Mouse (Mus musculus): ENCODE measurements around the gene Ptch1.

Gene Ptch1

GRCm38 (mm10) chr13:63573256-63573835 is at the start of gene Ptch1:
Gene Ptch1, minus strand, starts transcription at chr13:63573598.
- peak; percentile 41 for DNase-seq (ENCODE audit: low read depth)

GRCm38 (mm10) chr13:63621301-63621700 is 47.9 kb upstream of the Ptch1 start:
- no peak for DNase-seq (ENCODE audit: low read depth)

- no peak for DNase-seq (ENCODE audit: low read depth)
These were observed 39.8 kb upstream of the Ptch1 start for GRCm38 (mm10) chr13:63613201-63613600.

- DNase-seq (ENCODE audit: low read depth): no peak
These were observed 36.3 kb upstream of the Ptch1 start for GRCm38 (mm10) chr13:63609734-63610133.

GRCm38 (mm10) chr13:63597593-63597992 is 24.2 kb upstream of the Ptch1 start:
- DNase-seq (ENCODE audit: low read depth): no peak

- no peak for DNase-seq (ENCODE audit: low read depth)
These were observed 22.5 kb upstream of the Ptch1 start for GRCm38 (mm10) chr13:63595869-63596268.

GRCm38 (mm10) chr13:63593469-63594050 is 20.2 kb upstream of the Ptch1 start:
- no peak for DNase-seq (ENCODE audit: low read depth)

GRCm38 (mm10) chr13:63592755-63593154 is 19.4 kb upstream of the Ptch1 start:
- no peak for DNase-seq (ENCODE audit: low read depth)

GRCm38 (mm10) chr13:63574601-63575000 is 1.2 kb upstream of the Ptch1 start:
- DNase-seq (ENCODE audit: low read depth): no peak

- peak; percentile 41 for DNase-seq (ENCODE audit: low read depth)
These were observed 744 bp downstream of the Ptch1 start for GRCm38 (mm10) chr13:63572453-63573255.

GRCm38 (mm10) chr13:63572111-63572452 is 1.3 kb downstream of the Ptch1 start:
- DNase-seq (ENCODE audit: low read depth): no peak

- DNase-seq (ENCODE audit: low read depth): no peak
These were observed 2.9 kb downstream of the Ptch1 start for GRCm38 (mm10) chr13:63570456-63570855.

- no peak for DNase-seq (ENCODE audit: low read depth)
These were observed 4.0 kb downstream of the Ptch1 start for GRCm38 (mm10) chr13:63569396-63569756.

- DNase-seq (ENCODE audit: low read depth): no peak
These were observed 4.5 kb downstream of the Ptch1 start for GRCm38 (mm10) chr13:63568741-63569395.

GRCm38 (mm10) chr13:63568306-63568705 is 5.1 kb downstream of the Ptch1 start:
- peak; percentile 64 for DNase-seq (ENCODE audit: low read depth)

- peak; percentile 95 for DNase-seq (ENCODE audit: low read depth)
These were observed 5.6 kb downstream of the Ptch1 start for GRCm38 (mm10) chr13:63567677-63568293.

- peak; percentile 67 for DNase-seq (ENCODE audit: low read depth)
These were observed 7.1 kb downstream of the Ptch1 start for GRCm38 (mm10) chr13:63566018-63567015.

GRCm38 (mm10) chr13:63565320-63566017 is 7.9 kb downstream of the Ptch1 start:
- DNase-seq (ENCODE audit: low read depth): no peak

- DNase-seq (ENCODE audit: low read depth): peak; percentile 74
These were observed 8.6 kb downstream of the Ptch1 start for GRCm38 (mm10) chr13:63564626-63565319.

Measured in naive thymus-derived CD4-positive, alpha-beta T cell, adult 2 months (primary cell).